Mouse (Mus musculus): Measurements from ENCODE around the gene Kmt5b. TPM values are rescaled to one million over a fixed set of nuclear protein-coding genes. Genes with fewer than 3 reads are reported as not detected.

Kmt5b gene
- polyA plus RNA-seq, 1 experiment from 2014 or later, result 18.9 TPM

DNA sequence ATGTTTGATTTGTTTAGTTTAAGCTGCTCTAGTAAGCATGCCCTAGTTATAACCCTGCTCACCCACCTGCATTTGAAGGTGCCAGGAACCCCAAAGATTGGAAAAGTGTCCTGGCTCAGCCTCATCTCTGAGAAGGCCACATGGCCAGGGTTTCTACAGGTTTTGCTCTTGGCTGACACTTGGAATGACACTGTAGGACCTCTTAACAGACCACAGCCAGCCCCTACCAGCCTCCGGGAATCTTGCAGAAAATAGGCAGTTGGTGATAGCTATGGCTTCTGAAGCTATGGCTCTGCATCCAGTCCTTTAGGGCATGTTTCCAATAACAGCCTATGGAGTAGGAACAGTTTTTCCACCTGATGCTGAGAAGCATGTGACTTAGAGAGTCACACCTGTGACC lies 77.6 kb downstream of the Kmt5b start:
- Histone ChIP-seq H3K36me3 (ENCODE audit: control insufficient read depth, insufficient read depth) (no peaks in the 10 kb centered on the region), H3K4me3 (ENCODE audit: low read length) (no peak overlapping the region), H3K27me3 (ENCODE audit: control insufficient read depth, insufficient read depth, low read length) (no peaks in the 10 kb centered on the region), H3K4me1 (ENCODE audit: control insufficient read depth, insufficient read depth, low read length) (peaks cover 5% of the 10 kb centered on the region; the same call in 1 of the 2 replicates), H3K9ac (ENCODE audit: low read length) (no peak overlapping the region), H3K9me3 (replicated peaks; ENCODE audit: control insufficient read depth, low read length) (no peaks in the 10 kb centered on the region), H3K27ac (ENCODE audit: low read length) (no peak overlapping the region), H3K4me2 (ENCODE audit: low read depth, low read length) (no peak overlapping the region)
- 94% methylated on average over 1 of the region's 1 CpGs for WGBS
- no peak for ATAC-seq (replicated peaks; ENCODE audit: extremely low read depth, insufficient read depth, low FRiP score)

DNA sequence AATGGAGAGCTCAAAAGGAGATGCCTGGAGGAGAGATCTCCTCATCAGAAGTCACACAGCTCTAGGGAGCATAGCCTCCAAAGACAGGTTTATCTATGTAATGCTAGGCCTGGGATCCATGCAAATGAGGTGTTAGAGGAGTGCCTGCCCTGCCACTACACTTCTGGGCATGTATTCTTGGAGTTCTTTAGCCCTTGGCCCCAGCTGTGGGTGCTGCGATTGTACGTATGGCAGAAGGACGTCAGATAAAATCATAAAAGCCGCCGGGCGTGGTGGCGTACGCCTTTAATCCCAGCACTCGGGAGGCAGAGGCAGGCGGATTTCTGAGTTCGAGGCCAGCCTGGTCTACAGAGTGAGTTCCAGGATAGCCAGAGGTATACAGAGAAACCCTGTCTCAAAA lies 78.1 kb downstream of the Kmt5b start:
- H3K27ac ChIP-seq (ENCODE audit: low read length), result no peak overlapping the region
- ATAC-seq (replicated peaks; ENCODE audit: extremely low read depth, insufficient read depth, low FRiP score), result no peak
- H3K36me3 ChIP-seq (ENCODE audit: control insufficient read depth, insufficient read depth), result no peaks in the 10 kb centered on the region
- H3K4me3 ChIP-seq (ENCODE audit: low read length), result no peak overlapping the region
- 89% methylated on average over 11 of the region's 11 CpGs for WGBS
- H3K4me2 ChIP-seq (ENCODE audit: low read depth, low read length), result no peak overlapping the region
- H3K27me3 ChIP-seq (ENCODE audit: control insufficient read depth, insufficient read depth, low read length), result no peaks in the 10 kb centered on the region
- no peaks in the 10 kb centered on the region for H3K9me3 ChIP-seq (replicated peaks; ENCODE audit: control insufficient read depth, low read length)
- H3K9ac ChIP-seq (ENCODE audit: low read length), result no peak overlapping the region
- peaks cover 2% of the 10 kb centered on the region; the same call in 1 of the 2 replicates for H3K4me1 ChIP-seq (ENCODE audit: control insufficient read depth, insufficient read depth, low read length)

DNA sequence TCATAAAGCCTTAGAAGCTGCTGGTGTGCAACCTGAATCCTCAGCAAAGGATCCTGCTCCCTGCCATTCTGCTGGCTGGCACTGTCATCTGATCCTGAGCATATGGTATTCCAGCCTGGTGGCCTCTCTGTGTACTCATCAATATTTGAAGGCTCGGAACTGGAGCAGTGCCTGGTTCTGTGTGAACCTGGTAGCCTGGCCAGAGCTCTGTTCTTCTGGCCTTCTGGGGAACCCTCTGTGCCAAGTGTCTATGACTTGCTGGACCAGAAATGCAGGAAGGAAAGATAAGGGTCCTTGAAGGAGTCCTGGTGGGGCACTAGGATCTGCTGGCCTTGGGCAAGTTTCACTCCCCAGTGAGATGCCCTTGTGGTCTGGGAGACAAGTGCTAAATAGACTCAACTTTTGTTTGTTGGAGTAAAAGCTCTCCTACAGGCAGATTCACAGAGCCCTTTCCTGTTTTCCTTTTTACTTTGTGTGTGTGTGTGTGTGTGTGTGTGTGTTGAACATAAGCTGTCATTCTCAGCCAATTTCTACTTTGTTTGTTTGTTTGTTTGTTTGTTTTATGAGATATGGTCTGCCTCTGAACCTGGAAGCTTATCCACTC lies 78.7 kb downstream of the Kmt5b start:
- WGBS, result 83% methylated on average over 1 of the region's 1 CpGs
- Histone ChIP-seq H3K27ac (ENCODE audit: low read length) (no peak overlapping the region), H3K9me3 (replicated peaks; ENCODE audit: control insufficient read depth, low read length) (no peaks in the 10 kb centered on the region), H3K9ac (ENCODE audit: low read length) (no peak overlapping the region), H3K4me2 (ENCODE audit: low read depth, low read length) (no peak overlapping the region), H3K4me1 (ENCODE audit: control insufficient read depth, insufficient read depth, low read length) (peaks cover 2% of the 10 kb centered on the region; the same call in 1 of the 2 replicates), H3K36me3 (ENCODE audit: control insufficient read depth, insufficient read depth) (no peaks in the 10 kb centered on the region), H3K27me3 (ENCODE audit: control insufficient read depth, insufficient read depth, low read length) (no peaks in the 10 kb centered on the region), H3K4me3 (ENCODE audit: low read length) (no peak overlapping the region)
- no peak for ATAC-seq (replicated peaks; ENCODE audit: extremely low read depth, insufficient read depth, low FRiP score)

DNA sequence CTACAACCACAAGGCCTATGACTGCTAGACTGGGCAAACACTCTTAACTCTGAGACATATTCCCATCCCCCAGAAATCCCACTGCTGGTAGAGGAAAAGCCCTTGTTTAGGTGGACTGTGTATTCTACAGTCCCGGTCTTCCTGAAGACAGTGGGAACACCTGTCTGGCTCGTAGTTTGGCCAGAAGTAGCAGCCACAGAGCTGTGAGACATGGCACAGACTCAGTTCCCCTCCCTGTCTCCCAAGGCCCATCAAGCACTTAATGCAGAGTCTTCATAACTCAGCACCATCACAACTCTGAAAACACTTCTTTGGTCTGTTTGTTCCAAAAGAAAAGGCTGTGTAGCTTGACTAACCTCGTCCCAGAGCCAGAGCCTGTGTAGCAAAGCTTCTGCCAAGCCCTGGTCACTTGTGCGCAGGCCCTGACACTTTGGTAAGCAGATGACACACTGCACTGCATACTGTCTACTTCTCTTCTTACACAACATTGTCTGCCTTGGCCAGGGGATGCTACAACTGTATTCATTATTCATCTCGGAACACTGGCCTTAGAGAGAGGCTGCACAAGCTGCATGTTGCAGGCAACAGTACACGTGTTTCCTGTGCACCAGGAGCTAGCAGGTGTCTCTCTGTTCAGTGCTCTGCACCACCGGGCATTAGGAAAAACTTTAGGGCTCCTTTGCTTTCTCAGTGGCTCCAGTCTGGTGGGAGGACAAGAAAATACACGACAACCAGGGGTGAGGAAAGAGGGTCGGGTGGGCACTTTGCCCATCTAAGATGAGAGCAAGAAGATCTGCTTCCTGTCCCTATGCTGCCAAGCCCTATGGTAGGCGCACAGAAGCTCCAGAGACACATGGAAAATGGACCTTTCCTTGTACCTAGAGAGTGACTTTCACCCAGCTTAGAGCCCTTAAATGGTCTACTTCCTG lies 79.7 kb downstream of the Kmt5b start:
- no peak overlapping the region for H3K9ac ChIP-seq (ENCODE audit: low read length)
- ATAC-seq (replicated peaks; ENCODE audit: extremely low read depth, insufficient read depth, low FRiP score), result no peak
- H3K9me3 ChIP-seq (replicated peaks; ENCODE audit: control insufficient read depth, low read length), result no peaks in the 10 kb centered on the region
- no peak overlapping the region for H3K4me3 ChIP-seq (ENCODE audit: low read length)
- no peaks in the 10 kb centered on the region for H3K36me3 ChIP-seq (ENCODE audit: control insufficient read depth, insufficient read depth)
- H3K27ac ChIP-seq (ENCODE audit: low read length), result no peak overlapping the region
- 73% methylated on average over 10 of the region's 10 CpGs for WGBS
- peaks cover 6% of the 10 kb centered on the region; the same call in 1 of the 2 replicates for H3K4me1 ChIP-seq (ENCODE audit: control insufficient read depth, insufficient read depth, low read length)
- H3K27me3 ChIP-seq (ENCODE audit: control insufficient read depth, insufficient read depth, low read length), result no peaks in the 10 kb centered on the region
- no peak overlapping the region for H3K4me2 ChIP-seq (ENCODE audit: low read depth, low read length)

DNA sequence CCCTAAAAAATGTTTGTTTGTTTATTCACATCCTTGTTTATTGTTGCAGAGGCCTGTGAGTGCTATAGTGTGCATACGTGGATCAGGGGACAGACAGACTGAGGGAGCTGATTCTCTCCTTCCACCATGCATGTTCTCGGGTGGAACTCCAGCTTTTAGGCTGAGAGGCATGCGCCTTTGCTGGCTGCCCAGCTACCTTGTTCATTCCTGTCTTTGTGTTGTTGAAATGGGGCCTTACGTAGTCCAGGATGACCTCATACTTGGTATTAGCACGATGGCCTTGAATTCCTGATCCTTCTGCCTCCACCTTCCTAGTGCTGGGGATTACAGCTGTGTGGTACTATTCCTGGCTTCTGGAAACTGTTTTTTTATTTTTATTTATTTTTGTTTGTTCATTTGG lies 80.5 kb downstream of the Kmt5b start:
- Histone ChIP-seq H3K4me1 (ENCODE audit: control insufficient read depth, insufficient read depth, low read length) (peaks cover 6% of the 10 kb centered on the region; the same call in 1 of the 2 replicates), H3K27me3 (ENCODE audit: control insufficient read depth, insufficient read depth, low read length) (no peaks in the 10 kb centered on the region), H3K36me3 (ENCODE audit: control insufficient read depth, insufficient read depth) (no peaks in the 10 kb centered on the region), H3K4me2 (ENCODE audit: low read depth, low read length) (no peak overlapping the region), H3K4me3 (ENCODE audit: low read length) (no peak overlapping the region), H3K9me3 (replicated peaks; ENCODE audit: control insufficient read depth, low read length) (no peaks in the 10 kb centered on the region), H3K27ac (ENCODE audit: low read length) (no peak overlapping the region), H3K9ac (ENCODE audit: low read length) (no peak overlapping the region)
- ATAC-seq (replicated peaks; ENCODE audit: extremely low read depth, insufficient read depth, low FRiP score), result no peak
- 78% methylated on average over 5 of the region's 5 CpGs for WGBS

DNA sequence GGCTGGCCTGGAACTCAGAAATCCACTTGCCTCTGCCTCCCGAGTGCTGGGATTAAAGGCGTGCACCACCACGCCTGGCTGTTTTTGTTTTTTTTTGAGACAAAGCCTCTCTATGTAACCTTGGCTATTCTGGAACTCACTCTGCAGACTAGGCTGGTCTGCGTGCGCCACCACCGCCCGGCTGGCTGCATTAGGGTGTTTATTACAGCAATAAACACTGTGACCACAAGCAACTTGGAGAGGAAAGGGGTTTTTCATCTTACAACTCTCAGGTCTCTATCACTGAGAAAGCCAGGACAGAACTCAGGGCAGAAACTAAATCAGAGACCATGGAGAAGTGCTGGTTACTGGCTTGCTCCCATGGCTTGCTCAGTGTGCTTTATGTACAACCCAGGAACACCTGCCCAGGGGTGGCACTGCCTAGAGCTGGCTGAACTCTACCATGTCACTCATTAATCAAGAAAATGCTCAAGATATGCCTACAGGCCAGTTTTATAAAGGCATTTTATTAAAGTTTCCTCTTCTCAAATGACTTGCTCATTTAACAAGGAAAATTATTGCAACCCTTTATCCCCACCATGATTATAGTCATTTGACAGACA lies 81.1 kb downstream of the Kmt5b start:
- Histone ChIP-seq H3K27ac (ENCODE audit: low read length) (no peak overlapping the region), H3K4me1 (ENCODE audit: control insufficient read depth, insufficient read depth, low read length) (peaks cover 9% of the 10 kb centered on the region), H3K9ac (ENCODE audit: low read length) (no peak overlapping the region), H3K4me2 (ENCODE audit: low read depth, low read length) (no peak overlapping the region), H3K4me3 (ENCODE audit: low read length) (no peak overlapping the region), H3K9me3 (replicated peaks; ENCODE audit: control insufficient read depth, low read length) (no peaks in the 10 kb centered on the region), H3K36me3 (ENCODE audit: control insufficient read depth, insufficient read depth) (no peaks in the 10 kb centered on the region), H3K27me3 (ENCODE audit: control insufficient read depth, insufficient read depth, low read length) (no peaks in the 10 kb centered on the region)
- ATAC-seq (replicated peaks; ENCODE audit: extremely low read depth, insufficient read depth, low FRiP score), result no peak
- 84% methylated on average over 7 of the region's 7 CpGs for WGBS

DNA sequence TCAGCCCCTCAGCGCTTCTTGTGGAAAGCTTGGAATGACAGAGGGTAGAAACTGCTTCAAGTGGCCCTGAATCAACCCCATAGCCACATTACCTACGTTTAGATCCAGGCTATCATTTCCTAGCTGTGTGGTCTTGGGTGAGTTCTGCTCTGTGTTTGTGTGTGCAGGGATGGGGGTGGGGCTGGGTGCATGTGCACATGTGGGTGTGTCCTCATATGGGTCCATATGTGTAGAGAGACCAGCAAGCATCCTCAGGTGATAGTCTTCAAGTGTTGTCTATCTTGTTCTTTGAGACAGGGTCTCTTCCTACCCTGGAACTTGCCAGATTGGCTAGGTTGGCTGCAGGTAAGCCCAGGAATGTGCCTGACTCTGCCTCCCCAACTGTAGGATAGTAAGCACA lies 82.0 kb downstream of the Kmt5b start:
- Histone ChIP-seq H3K4me2 (ENCODE audit: low read depth, low read length) (no peak overlapping the region), H3K4me1 (ENCODE audit: control insufficient read depth, insufficient read depth, low read length) (peaks cover 14% of the 10 kb centered on the region), H3K9me3 (replicated peaks; ENCODE audit: control insufficient read depth, low read length) (no peaks in the 10 kb centered on the region), H3K9ac (ENCODE audit: low read length) (no peak overlapping the region), H3K27ac (ENCODE audit: low read length) (no peak overlapping the region), H3K4me3 (ENCODE audit: low read length) (no peak overlapping the region), H3K27me3 (ENCODE audit: control insufficient read depth, insufficient read depth, low read length) (no peaks in the 10 kb centered on the region), H3K36me3 (ENCODE audit: control insufficient read depth, insufficient read depth) (no peaks in the 10 kb centered on the region)
- WGBS, result 81% methylated on average over 2 of the region's 2 CpGs
- no peak for ATAC-seq (replicated peaks; ENCODE audit: extremely low read depth, insufficient read depth, low FRiP score)

DNA sequence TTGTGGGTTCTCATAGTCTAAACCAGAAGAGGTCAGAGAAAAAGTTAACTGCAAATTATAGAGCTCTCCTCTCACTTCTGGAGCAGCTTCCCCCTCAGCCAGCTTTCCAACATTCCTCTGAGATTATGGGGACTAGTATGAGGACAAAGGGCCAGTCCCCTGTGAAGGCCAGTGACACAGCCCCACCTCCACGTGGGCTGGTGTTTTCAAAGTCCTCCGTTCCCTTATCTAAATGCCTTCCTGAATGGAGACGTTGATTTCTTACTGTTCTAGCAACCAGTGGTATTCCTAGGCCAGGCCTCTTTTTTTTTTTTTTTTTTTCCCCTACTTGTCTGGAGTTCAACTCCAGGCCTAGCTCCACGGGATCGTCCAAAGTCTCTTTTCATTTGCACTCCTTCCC lies 82.9 kb downstream of the Kmt5b start:
- no peaks in the 10 kb centered on the region for H3K36me3 ChIP-seq (ENCODE audit: control insufficient read depth, insufficient read depth)

More for the DNA sequence above, 82.9 kb downstream of the Kmt5b start:
- 30% methylated on average over 5 of the region's 5 CpGs for WGBS
- Histone ChIP-seq H3K27me3 (ENCODE audit: control insufficient read depth, insufficient read depth, low read length) (no peaks in the 10 kb centered on the region), H3K4me2 (ENCODE audit: low read depth, low read length) (no peak overlapping the region), H3K9me3 (replicated peaks; ENCODE audit: control insufficient read depth, low read length) (no peaks in the 10 kb centered on the region), H3K4me1 (ENCODE audit: control insufficient read depth, insufficient read depth, low read length) (peaks cover 17% of the 10 kb centered on the region), H3K9ac (ENCODE audit: low read length) (no peak overlapping the region), H3K4me3 (ENCODE audit: low read length) (no peak overlapping the region), H3K27ac (ENCODE audit: low read length) (no peak overlapping the region)
- no peak for ATAC-seq (replicated peaks; ENCODE audit: extremely low read depth, insufficient read depth, low FRiP score)
